Mouse (Mus musculus): Measurements from ENCODE around the gene Uba6. TPM values are rescaled to one million over a fixed set of nuclear protein-coding genes. Genes with fewer than 3 reads are reported as not detected.

Gene Uba6
- polyA plus RNA-seq, 1 experiment from 2014 or later, result 14.1 TPM

DNA sequence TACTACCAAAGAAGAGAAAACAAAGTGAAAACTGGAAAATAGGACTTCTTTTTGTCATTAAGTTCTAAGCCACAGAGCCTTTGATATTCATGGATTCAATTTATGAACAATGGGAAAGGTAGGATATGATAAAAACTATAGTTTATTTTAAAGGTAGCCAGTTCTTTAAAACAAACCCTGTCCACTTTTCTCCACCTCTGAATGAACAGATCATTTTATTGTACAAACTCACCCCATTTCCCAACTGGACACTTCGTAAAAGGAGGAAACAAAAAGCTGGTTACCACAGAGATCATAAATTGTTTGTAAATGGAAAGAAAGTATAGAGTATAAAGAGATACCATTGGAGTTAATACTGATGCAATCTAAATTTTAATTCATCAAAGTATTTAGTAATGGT, 61.5 kb downstream of the Uba6 start:
- Histone ChIP-seq H3K27me3 (no peaks in the 10 kb centered on the region), H3K9me3 (no peaks in the 10 kb centered on the region), H3K36me3 (peaks cover 35% of the 10 kb centered on the region), H3K4me1 (replicated peaks) (no peaks in the 10 kb centered on the region), H3K27ac (no peak overlapping the region), H3K4me3 (no peak overlapping the region), H3K4me2 (no peak overlapping the region), H3K9ac (no peak overlapping the region)
- 98% methylated on average over 1 of the region's 1 CpGs for WGBS
- ATAC-seq (ENCODE audit: low FRiP score), result no peak

DNA sequence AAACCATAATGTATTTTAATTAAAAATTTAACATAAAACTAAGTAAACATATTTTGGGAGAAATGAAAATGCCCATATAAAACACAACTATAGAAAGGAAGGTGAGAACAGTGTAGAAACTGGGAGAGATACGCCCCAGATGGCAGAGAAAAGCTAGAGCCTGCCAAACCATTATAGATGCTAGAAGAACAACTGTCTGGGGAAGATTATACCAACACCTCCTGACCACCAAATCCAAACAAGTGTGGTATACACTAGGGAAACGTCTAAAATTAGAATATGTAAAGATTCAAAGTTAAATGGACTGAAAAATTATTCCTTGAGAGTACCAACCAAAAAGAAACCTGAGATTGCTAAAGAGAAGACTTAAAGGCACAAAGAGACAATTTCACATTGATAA, 66.0 kb downstream of the Uba6 start:
- Histone ChIP-seq H3K27ac (no peak overlapping the region), H3K27me3 (no peaks in the 10 kb centered on the region), H3K4me2 (no peak overlapping the region), H3K36me3 (peaks cover 25% of the 10 kb centered on the region), H3K9me3 (no peaks in the 10 kb centered on the region), H3K4me3 (no peak overlapping the region), H3K9ac (no peak overlapping the region), H3K4me1 (replicated peaks) (no peaks in the 10 kb centered on the region)
- 84% methylated on average over 2 of the region's 2 CpGs for WGBS
- ATAC-seq (ENCODE audit: low FRiP score), result no peak

DNA sequence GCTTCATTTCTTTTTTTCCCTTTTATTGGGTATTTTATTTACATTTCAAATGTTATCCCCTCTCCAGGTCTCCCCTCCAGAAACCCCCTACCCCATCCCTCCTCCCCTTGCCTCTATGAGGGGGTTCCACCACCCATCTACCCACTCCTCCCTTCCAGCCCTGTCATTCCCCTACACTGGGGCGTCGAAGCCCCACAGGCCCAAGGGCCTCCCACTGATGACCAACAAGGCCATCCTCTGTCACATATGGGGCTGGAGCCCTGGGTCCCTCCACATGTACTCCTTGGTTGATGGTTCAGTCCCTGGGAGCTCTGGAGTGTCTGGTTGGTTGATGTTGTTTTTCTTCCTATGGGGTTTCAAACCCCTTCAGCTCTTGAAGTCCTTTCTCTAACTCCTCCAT, 70.4 kb downstream of the Uba6 start:
- Histone ChIP-seq H3K27ac (no peak overlapping the region), H3K4me3 (no peak overlapping the region), H3K9ac (no peak overlapping the region), H3K4me1 (replicated peaks) (no peaks in the 10 kb centered on the region), H3K9me3 (no peaks in the 10 kb centered on the region), H3K4me2 (no peak overlapping the region), H3K36me3 (peaks cover 9% of the 10 kb centered on the region), H3K27me3 (no peaks in the 10 kb centered on the region)
- 100% methylated on average over 2 of the region's 2 CpGs for WGBS
- peak; percentile 24; the same call in 1 of the 2 replicates for ATAC-seq (ENCODE audit: low FRiP score)

DNA sequence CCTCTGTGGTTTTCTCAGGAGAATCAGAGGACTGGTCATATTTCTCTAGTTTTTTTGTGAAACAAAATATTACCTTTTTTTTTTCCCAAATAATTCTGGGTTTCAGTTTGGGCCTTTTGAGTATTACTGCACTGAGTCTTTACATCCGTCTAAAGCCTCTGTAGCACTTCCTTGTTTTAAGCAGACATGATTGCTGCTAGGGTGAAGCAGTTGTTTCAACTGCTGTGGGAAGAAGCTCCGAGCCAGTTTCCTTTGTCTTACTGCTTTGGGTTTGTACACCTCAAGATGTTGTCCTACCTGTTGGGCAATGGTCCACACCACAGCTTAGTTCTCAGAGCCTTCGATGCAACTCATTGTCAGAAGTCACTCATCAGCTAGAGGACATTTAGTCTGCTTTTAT, 72.0 kb downstream of the Uba6 start:
- no peaks in the 10 kb centered on the region for H3K4me1 ChIP-seq (replicated peaks)
- WGBS, result 89% methylated on average over 3 of the region's 3 CpGs
- no peak overlapping the region for H3K4me3 ChIP-seq
- H3K36me3 ChIP-seq, result 0 out of 2 replicates have a peak, but pooled peaks cover 4% of the 10 kb centered on the region
- no peak overlapping the region for H3K27ac ChIP-seq
- H3K4me2 ChIP-seq, result no peak overlapping the region
- ATAC-seq (ENCODE audit: low FRiP score), result no peak
- no peaks in the 10 kb centered on the region for H3K9me3 ChIP-seq
- H3K9ac ChIP-seq, result no peak overlapping the region
- no peaks in the 10 kb centered on the region for H3K27me3 ChIP-seq

DNA sequence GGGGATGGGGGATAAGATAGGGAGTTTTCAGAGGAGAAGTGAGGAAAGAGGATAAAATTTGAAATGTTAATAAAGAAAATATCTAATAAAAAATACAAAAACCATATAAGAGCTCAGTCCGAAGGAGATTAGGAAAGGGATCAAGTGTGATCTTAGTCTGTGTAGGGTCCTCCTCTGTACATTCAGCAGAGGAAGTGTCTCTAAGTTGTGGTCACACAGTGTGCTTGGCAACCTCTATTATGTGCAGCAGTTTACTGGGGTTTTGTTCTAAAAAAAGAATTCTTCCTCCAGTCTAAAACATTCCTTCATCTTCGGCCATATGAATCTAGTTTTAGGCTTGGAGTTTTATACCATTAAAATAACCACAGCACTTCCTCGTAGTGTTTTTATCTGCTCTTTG, 73.6 kb downstream of the Uba6 start:
- Histone ChIP-seq H3K27me3 (no peaks in the 10 kb centered on the region), H3K4me2 (no peak overlapping the region), H3K36me3 (no peaks in the 10 kb centered on the region), H3K9me3 (no peaks in the 10 kb centered on the region), H3K4me1 (replicated peaks) (no peaks in the 10 kb centered on the region), H3K27ac (no peak overlapping the region), H3K9ac (no peak overlapping the region), H3K4me3 (no peak overlapping the region)
- WGBS, result 90% methylated on average over 3 of the region's 3 CpGs
- ATAC-seq (ENCODE audit: low FRiP score), result no peak

DNA sequence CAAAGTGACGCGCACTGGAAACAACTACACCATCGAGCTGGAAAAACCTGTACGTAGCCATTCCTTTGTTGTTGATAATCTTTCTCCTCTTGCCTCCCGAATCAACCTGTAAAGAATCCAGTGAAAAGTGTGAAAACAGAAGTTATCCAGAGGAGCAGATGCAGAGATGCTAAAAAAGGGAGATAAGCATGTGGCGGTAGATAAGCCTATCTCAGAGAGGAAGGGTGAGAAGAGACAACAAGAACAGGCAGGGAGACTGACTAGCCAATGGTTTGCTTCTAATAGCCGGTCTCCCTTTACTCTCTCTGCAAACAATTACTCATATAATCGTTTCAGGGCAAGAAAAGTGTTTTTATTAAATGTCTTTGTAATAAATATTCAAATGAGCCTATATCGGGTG, 77.8 kb downstream of the Uba6 start:
- no peak for ATAC-seq (ENCODE audit: low FRiP score)
- Histone ChIP-seq H3K9ac (no peak overlapping the region), H3K4me2 (no peak overlapping the region), H3K4me3 (no peak overlapping the region), H3K36me3 (no peaks in the 10 kb centered on the region), H3K4me1 (replicated peaks) (no peaks in the 10 kb centered on the region), H3K9me3 (no peaks in the 10 kb centered on the region), H3K27me3 (no peaks in the 10 kb centered on the region), H3K27ac (no peak overlapping the region)
- 93% methylated on average over 9 of the region's 9 CpGs for WGBS

DNA sequence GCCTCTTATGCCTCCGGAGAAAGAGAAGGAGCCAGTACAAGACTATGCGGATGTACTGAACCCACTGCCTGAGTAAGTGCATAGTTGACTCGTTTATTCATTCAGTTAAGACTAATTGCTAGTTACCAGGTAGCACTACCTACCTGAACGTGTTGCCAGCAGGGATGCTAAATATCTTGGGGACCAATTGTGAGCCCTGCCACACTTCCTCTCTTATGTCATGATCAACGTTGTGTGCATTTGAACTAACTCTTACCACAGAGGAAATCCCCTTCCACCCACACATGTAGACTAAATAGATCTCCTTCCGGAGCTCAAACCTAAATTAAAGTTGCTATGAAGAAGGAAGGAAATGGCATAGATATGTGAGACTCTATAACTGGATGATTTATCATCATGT, 85.9 kb downstream of the Uba6 start:
- no peak overlapping the region for H3K4me2 ChIP-seq
- H3K9me3 ChIP-seq, result no peaks in the 10 kb centered on the region
- ATAC-seq (ENCODE audit: low FRiP score), result no peak
- H3K4me1 ChIP-seq (replicated peaks), result no peaks in the 10 kb centered on the region
- H3K27ac ChIP-seq, result no peak overlapping the region
- 84% methylated on average over 6 of the region's 6 CpGs for WGBS
- H3K36me3 ChIP-seq, result no peaks in the 10 kb centered on the region
- no peak overlapping the region for H3K4me3 ChIP-seq
- no peak overlapping the region for H3K9ac ChIP-seq
- H3K27me3 ChIP-seq, result no peaks in the 10 kb centered on the region

DNA sequence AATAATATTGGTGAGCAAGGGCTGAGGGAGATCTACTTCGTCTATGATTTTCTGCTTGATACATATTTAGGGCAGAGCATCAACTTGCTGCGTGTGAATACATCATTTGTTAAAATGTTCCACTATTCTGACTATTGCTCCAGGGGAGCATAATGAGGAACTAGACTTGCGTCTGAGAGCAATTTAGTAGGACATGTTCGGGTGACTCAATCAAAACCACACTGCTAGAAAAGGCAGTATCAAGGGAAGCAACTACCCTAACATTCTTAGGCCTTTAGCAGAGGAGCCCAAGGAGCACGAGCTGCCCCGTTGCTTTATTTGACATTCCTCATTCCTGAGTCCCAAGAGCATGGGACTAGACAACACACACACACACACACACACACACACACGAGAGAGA, 87.6 kb downstream of the Uba6 start:
- no peaks in the 10 kb centered on the region for H3K27me3 ChIP-seq
- no peak overlapping the region for H3K9ac ChIP-seq
- H3K4me3 ChIP-seq, result no peak overlapping the region
- H3K4me2 ChIP-seq, result no peak overlapping the region
- ATAC-seq (ENCODE audit: low FRiP score), result no peak
- no peak overlapping the region for H3K27ac ChIP-seq
- 82% methylated on average over 7 of the region's 7 CpGs for WGBS
- no peaks in the 10 kb centered on the region for H3K4me1 ChIP-seq (replicated peaks)
- no peaks in the 10 kb centered on the region for H3K9me3 ChIP-seq
- H3K36me3 ChIP-seq, result no peaks in the 10 kb centered on the region

DNA sequence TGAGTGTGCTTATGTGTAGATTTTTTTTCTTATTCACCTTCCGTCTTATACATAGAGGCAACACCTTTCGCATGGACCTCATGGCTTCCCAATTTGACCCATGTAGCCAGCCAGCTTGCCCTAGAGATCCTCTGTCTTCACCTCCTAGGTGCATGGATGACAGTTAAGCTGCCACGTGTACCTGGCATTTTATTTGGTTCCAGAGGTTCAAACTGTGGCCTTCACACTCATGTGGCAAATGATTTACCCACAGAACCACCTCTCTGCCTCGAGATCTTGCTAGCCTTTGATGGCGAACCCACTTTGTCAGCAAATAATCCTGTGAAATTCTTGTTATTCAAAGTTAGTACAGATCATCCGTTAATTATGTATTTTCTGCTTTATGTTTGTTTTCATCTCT, 88.6 kb downstream of the Uba6 start:
- Histone ChIP-seq H3K9ac (no peak overlapping the region), H3K4me1 (replicated peaks) (no peaks in the 10 kb centered on the region), H3K36me3 (no peaks in the 10 kb centered on the region), H3K4me2 (no peak overlapping the region), H3K4me3 (no peak overlapping the region), H3K9me3 (no peaks in the 10 kb centered on the region), H3K27ac (no peak overlapping the region), H3K27me3 (no peaks in the 10 kb centered on the region)
- no peak for ATAC-seq (ENCODE audit: low FRiP score)
- 86% methylated on average over 6 of the region's 6 CpGs for WGBS

DNA sequence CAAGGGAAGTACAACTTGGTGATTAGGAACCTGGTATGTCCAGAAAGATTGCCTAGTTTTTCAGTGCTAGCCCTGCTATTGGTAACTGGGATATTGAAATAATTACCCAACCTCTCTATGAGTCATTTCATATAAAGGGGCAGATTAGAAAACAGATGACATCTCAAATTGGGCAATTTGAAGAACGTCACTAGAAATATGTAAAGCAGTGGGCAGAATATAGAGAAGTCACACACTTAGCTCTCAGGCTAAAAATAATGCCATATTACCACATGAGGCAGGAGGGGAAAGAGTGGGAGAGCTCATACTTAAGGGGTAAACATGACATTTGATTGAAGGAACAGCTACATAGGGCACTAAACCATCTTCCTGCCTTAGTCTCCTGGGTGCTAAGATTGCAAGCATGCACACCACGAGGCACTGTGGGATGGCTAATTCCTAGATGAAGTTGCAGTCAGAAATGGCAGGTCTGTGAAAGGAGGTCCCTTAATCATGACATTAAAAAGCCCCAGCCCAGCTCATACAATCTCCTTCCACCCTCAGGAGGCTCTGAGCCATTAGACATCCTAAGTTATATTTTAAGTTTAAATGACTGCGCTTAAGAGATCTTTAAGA, 93.8 kb downstream of the Uba6 start:
- Histone ChIP-seq H3K4me3 (no peak overlapping the region), H3K9ac (no peak overlapping the region), H3K4me2 (no peak overlapping the region), H3K27me3 (no peaks in the 10 kb centered on the region), H3K36me3 (no peaks in the 10 kb centered on the region), H3K9me3 (no peaks in the 10 kb centered on the region), H3K27ac (no peak overlapping the region), H3K4me1 (replicated peaks) (no peaks in the 10 kb centered on the region)
- 83% methylated on average over 3 of the region's 3 CpGs for WGBS
- no peak for ATAC-seq (ENCODE audit: low FRiP score)

DNA sequence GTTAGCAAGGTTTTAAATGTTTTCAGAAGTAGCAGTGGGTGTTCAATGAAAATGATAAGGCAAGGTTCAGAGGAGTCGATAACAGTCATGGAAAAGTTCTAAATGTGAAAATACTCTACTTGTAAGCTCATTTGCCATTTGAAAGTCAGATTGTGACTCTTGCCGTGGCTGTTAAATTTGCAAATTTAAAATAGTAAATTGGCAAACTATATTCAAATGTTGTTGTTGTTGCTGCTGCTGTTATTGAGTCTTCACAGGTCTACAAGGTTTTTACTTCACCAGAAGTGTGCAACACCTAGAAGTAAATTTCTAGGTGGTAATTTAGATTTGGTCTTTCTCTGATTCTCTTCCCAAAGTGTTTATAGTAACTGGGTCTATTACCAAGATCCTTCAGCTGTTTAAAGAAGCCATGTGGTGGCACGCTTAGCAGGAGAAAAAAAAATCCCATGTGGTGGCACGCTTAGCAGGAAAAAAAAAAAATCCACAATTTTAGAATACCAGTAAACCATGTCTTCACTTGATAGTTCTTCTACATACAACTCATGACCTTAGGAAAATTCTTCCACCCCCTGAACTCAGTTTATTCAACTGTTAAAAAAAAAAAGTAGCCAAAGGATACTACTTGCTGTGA, 99.7 kb downstream of the Uba6 start:
- no peak for ATAC-seq (ENCODE audit: low FRiP score)
- H3K27ac ChIP-seq, result no peak overlapping the region
- H3K9ac ChIP-seq, result no peak overlapping the region
- H3K27me3 ChIP-seq, result no peaks in the 10 kb centered on the region
- H3K9me3 ChIP-seq, result no peaks in the 10 kb centered on the region
- H3K36me3 ChIP-seq, result no peaks in the 10 kb centered on the region
- H3K4me3 ChIP-seq, result no peak overlapping the region
- no peaks in the 10 kb centered on the region for H3K4me1 ChIP-seq (replicated peaks)
- no peak overlapping the region for H3K4me2 ChIP-seq
- WGBS, result 89% methylated on average over 4 of the region's 4 CpGs

DNA sequence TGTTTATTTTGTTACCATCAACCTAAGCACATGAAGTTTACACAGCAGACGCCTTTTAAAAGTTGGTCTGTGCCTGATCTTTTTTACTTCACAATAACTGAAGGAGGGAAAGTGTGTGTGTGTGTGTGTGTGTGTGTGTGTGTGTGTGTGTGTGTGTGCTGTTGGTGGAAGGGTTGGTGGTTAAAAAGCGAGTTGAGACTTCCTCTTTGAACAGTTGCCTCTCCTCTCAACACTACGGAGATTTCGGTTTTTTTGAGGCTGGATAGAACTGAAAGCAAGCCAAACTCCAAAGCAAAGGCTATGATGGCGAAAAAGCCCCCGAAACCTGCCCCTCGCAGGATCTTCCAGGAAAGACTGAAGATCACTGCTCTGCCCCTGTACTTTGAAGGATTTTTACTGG, 101.1 kb downstream of the Uba6 start, which contains the start of gene Stap1:
Stap1 (plus strand) TSS at position 209 of the 400 bp plus-strand sequence.
- H3K9me3 ChIP-seq, result no peaks in the 10 kb centered on the region
- no peak within 1 kb of the TSS for H3K9ac ChIP-seq
- no peak within 1 kb of the TSS for H3K4me2 ChIP-seq
- 84% methylated on average over 7 of the region's 7 CpGs for WGBS
- peaks cover 4% of the 10 kb centered on the region; the same call in 1 of the 2 replicates for H3K4me1 ChIP-seq (replicated peaks)
- H3K36me3 ChIP-seq, result no peaks in the 10 kb centered on the region
- no peaks in the 10 kb centered on the region for H3K27me3 ChIP-seq
- H3K27ac ChIP-seq, result no peak within 1 kb of the TSS
- ATAC-seq (ENCODE audit: low FRiP score), result no peak
- H3K4me3 ChIP-seq, result no peak within 1 kb of the TSS

DNA sequence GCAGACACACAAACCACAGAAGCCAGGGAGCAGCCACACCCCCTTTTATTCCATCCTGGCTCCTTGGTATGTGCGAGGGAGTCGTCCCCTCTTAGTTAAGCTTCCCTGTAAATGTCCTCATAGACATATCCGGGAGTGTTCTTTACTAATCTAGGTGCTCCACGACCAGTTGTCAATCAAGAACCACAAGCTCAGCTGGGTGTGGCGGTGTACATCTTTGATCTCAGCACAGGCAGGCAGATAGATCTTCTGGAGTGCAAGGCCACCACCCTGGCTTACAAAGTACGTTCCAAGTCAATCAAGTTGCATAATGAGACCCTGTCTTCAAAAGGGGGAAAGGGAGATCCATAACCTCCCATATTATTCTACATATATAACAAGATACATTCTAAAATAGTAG, 103.5 kb downstream of the Uba6 start:
- Histone ChIP-seq H3K9me3 (no peaks in the 10 kb centered on the region), H3K9ac (no peak overlapping the region), H3K27ac (no peak overlapping the region), H3K4me3 (no peak overlapping the region), H3K4me2 (no peak overlapping the region), H3K4me1 (replicated peaks) (peaks cover 13% of the 10 kb centered on the region), H3K36me3 (no peaks in the 10 kb centered on the region), H3K27me3 (no peaks in the 10 kb centered on the region)
- 81% methylated on average over 6 of the region's 6 CpGs for WGBS
- ATAC-seq (ENCODE audit: low FRiP score), result no peak
